Mouse (Mus musculus): ENCODE results near the gene Gm13420. TPM values are rescaled to one million over a fixed set of nuclear protein-coding genes. Genes with fewer than 3 reads are reported as not detected.
A peak's percentile ranks its signal among the peaks of the same experiment; 100 is the strongest.
"Not testable (repeated sequence)": the region's sequence is repeated elsewhere in the genome, so short reads cannot be mapped to it uniquely, and the experiment has no call there.

Gm13420 gene
- polyA plus RNA-seq (2014; fragmentation: Nextera tagmentation; extraction: Ambion mirVana), result 1.6 TPM in 2 replicates

DNA sequence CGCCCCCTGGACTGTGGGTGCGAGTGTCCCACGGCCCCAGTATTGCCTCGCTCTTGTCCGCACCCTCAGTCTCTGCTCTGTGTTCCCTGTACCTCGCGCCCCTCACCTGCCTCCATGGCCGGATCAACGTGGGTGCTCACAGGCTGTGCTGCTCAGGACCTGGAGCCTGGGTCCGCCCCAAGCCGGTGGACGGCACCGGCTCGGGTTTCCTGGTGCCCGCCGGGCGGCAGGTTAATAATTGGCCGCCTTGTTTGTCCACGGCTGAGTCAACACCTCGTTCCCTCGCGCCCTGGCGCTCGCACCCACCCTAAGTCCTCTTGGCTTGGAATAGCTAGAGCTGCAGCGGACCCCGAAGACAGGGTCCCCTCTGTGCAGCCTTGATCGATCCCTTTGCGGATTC is at the start of gene Gm13420:
Gm13420 (minus strand) TSS at position 189 of the 400 bp plus-strand sequence.
- H3K9ac ChIP-seq (replicated peaks; ENCODE audit: low read depth, low read length), result peak within 1 kb of the TSS; percentile 1; the same call in 1 of the 2 replicates
- H3K4me1 ChIP-seq (ENCODE audit: control insufficient read depth, insufficient read depth, low read length), result no peaks in the 10 kb centered on the region
- ATAC-seq (ENCODE audit: insufficient number of reproducible peaks, insufficient read depth, low FRiP score, low read depth), result peak; percentile 81
- no peaks in the 10 kb centered on the region for H3K36me3 ChIP-seq (ENCODE audit: control insufficient read depth, insufficient read depth, low read length)
- peak within 1 kb of the TSS; percentile 32 for H3K4me2 ChIP-seq (replicated peaks; ENCODE audit: low read depth, low read length)
- no peaks in the 10 kb centered on the region for H3K9me3 ChIP-seq (ENCODE audit: control insufficient read depth, low read depth, low read length)
- H3K4me3 ChIP-seq (ENCODE audit: low read depth, low read length), result peak within 1 kb of the TSS; percentile 18
- H3K27ac ChIP-seq (ENCODE audit: low read length), result peak within 1 kb of the TSS; percentile 69
- WGBS, result 4% methylated on average over 28 of the region's 28 CpGs
- peaks cover 32% of the 10 kb centered on the region for H3K27me3 ChIP-seq (ENCODE audit: control insufficient read depth, insufficient read depth, low read length)

DNA sequence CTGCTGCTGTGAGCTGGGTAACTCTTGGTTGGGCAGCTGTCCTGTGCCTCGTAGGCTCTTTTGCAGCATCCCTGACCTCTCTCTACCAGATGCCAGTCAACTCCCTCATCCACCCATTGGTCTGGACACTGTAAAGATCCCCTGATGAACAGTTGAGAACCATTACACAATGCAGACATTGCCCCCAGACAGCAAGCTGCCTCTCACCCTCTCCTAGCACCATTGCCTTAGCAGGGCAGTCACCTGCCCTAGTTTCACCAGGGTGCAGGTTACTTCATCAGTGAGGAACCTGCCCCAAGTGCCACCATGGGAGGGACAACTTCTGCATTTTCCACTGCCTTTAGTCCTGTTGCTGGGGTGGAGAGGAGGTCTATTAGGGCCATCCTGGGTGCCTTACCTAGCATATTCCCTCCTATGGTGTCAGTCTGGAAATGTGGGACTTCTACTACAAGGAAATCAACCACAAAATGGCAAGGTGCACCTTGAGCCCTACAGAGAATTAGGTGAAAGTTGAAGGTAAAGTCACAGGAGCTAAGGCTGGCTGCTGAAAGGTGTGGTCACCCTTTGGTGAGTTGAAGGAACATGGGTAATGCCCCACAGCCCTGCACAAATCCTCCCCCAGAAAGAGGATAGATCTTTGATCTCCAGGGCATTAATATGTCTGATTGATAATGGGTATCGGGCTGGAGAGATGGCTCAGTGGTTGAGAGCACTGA is 41.4 kb upstream of the Gm13420 start:
- Histone ChIP-seq H3K9ac (replicated peaks; ENCODE audit: low read depth, low read length) (no peak overlapping the region), H3K9me3 (ENCODE audit: control insufficient read depth, low read depth, low read length) (no peaks in the 10 kb centered on the region), H3K4me3 (ENCODE audit: low read depth, low read length) (no peak overlapping the region), H3K27me3 (ENCODE audit: control insufficient read depth, insufficient read depth, low read length) (no peaks in the 10 kb centered on the region), H3K36me3 (ENCODE audit: control insufficient read depth, insufficient read depth, low read length) (peaks cover 22% of the 10 kb centered on the region; the same call in 1 of the 2 replicates), H3K4me2 (replicated peaks; ENCODE audit: low read depth, low read length) (no peak overlapping the region), H3K4me1 (ENCODE audit: control insufficient read depth, insufficient read depth, low read length) (peaks cover 6% of the 10 kb centered on the region; the same call in 1 of the 2 replicates), H3K27ac (ENCODE audit: low read length) (no peak overlapping the region)
- no peak for ATAC-seq (ENCODE audit: insufficient number of reproducible peaks, insufficient read depth, low FRiP score, low read depth)
- WGBS, result 100% methylated on average over 2 of the region's 2 CpGs

DNA sequence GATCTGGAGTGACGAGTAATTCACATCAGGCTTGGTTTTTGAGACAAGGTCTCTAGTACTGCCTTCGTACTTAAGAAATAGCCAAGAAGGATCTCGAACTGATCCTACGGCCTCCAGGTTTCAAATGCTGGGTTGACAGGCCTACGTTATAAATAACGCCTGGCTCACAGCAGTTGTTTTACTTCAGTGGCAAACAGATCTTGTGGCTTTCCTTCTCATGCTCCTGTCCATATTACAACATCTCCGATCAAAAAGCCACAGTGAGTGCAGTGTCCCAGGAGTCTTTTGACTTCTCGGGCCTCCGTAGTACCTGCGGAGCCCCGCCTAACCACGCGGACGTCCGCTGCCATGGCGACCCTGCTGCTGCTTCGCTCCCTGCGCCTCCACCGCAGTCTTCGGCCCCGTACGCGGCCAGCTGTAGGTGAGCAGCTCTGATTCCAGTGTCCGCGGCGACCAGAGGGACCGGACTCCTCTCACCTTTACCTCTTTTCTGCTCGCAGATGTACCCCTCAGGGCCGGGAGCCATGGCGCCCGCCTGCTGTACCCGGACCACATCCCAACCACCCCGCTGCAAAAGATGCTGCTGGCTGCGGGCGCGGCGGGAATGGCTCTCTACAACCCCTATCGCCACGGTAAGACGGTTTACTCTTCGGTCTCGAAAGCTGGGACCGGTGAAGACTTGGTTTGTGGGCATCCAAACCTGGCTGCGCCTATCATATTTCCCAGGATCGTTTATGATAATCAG is 36.6 kb upstream of the Gm13420 start, which contains the start of gene Trub2:
Trub2 (minus strand) TSS at position 566 of the 745 bp plus-strand sequence.
- Histone ChIP-seq H3K9me3 (ENCODE audit: control insufficient read depth, low read depth, low read length) (no peaks in the 10 kb centered on the region), H3K4me3 (ENCODE audit: low read depth, low read length) (peak within 1 kb of the TSS; percentile 64), H3K9ac (replicated peaks; ENCODE audit: low read depth, low read length) (peak within 1 kb of the TSS; percentile 54), H3K4me2 (replicated peaks; ENCODE audit: low read depth, low read length) (peak within 1 kb of the TSS; percentile 78), H3K27ac (ENCODE audit: low read length) (peak within 1 kb of the TSS; percentile 56; the same call in 1 of the 2 replicates), H3K4me1 (ENCODE audit: control insufficient read depth, insufficient read depth, low read length) (peaks cover 11% of the 10 kb centered on the region; the same call in 1 of the 2 replicates), H3K27me3 (ENCODE audit: control insufficient read depth, insufficient read depth, low read length) (no peaks in the 10 kb centered on the region), H3K36me3 (ENCODE audit: control insufficient read depth, insufficient read depth, low read length) (peaks cover 34% of the 10 kb centered on the region)
- ATAC-seq (ENCODE audit: insufficient number of reproducible peaks, insufficient read depth, low FRiP score, low read depth), result peak; percentile 89
- under 1% methylated on average over 45 of the region's 45 CpGs for WGBS

DNA sequence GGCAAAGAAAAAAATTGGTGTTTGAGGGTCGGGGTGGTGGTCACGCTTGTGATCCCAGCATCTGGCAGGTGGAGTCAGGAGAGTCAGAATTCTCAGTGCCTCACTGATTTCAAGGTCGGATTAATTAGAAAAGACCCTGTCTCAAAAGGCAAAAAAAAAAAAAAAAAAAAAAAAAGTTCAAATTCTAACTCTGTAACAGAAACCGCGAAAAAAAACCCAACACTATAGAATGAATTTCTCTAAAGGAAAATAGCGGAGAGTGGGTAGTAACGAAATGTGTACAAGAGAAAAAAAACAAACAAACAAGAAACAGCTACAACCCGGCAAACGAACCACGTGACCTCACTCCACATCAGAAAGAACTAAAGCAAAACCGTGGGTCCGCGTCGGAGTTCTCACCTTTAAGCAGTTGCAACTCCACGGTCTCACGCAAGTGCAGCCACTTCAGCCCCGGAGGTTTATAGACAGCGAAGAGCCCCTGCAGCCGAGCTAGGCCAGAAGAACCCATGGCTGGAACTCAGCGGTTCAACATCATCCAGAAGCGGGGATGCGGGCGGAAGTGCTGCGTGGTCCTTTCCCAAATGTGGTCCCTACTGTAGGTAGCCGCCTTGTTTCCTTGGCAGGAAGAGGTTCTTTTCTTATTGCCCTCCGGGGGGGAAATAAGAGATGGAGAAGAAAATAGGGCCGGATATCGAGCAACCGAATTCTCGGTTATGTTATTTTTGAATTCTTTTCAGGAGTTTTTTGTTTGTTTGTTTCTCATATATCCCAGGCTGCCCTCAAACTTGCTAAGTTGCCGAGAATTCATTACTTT is 35.8 kb upstream of the Gm13420 start, which contains the start of gene Coq4:
Coq4 (plus strand) TSS at position 390 of the 814 bp plus-strand sequence.
- H3K36me3 ChIP-seq (ENCODE audit: control insufficient read depth, insufficient read depth, low read length), result peaks cover 40% of the 10 kb centered on the region

DNA sequence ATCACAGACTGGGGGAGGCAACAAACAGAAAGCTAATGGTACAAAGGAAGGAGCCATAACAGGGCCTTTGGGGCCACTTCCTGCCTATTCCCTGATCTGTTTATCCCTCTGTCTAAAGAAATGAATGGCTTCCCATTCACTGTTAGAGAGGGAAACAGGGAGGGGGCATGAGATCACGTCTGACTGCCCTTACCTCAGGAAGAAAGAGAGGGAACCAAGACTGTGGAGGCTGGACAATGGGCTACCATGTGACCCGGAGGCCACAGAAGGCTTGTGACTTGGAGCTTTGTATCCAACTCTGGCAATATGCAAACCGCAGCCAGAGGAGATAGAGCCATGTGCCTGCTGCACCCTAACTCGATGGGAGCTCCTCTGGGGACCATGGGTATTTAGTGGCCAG is 32.8 kb upstream of the Gm13420 start:
- no peak overlapping the region for H3K4me2 ChIP-seq (replicated peaks; ENCODE audit: low read depth, low read length)
- 57% methylated on average over 4 of the region's 4 CpGs for WGBS
- ATAC-seq (ENCODE audit: insufficient number of reproducible peaks, insufficient read depth, low FRiP score, low read depth), result no peak

More for the DNA sequence above, 35.8 kb upstream of the Gm13420 start, which contains the start of gene Coq4:
- H3K4me1 ChIP-seq (ENCODE audit: control insufficient read depth, insufficient read depth, low read length), result peaks cover 11% of the 10 kb centered on the region; the same call in 1 of the 2 replicates
- peak; percentile 87 for ATAC-seq (ENCODE audit: insufficient number of reproducible peaks, insufficient read depth, low FRiP score, low read depth)
- 2% methylated on average over 31 of the region's 31 CpGs for WGBS
- H3K27ac ChIP-seq (ENCODE audit: low read length), result peak within 1 kb of the TSS; percentile 56; the same call in 1 of the 2 replicates
- H3K27me3 ChIP-seq (ENCODE audit: control insufficient read depth, insufficient read depth, low read length), result no peaks in the 10 kb centered on the region
- H3K9ac ChIP-seq (replicated peaks; ENCODE audit: low read depth, low read length), result peak within 1 kb of the TSS; percentile 54
- peak within 1 kb of the TSS; percentile 78 for H3K4me2 ChIP-seq (replicated peaks; ENCODE audit: low read depth, low read length)
- no peaks in the 10 kb centered on the region for H3K9me3 ChIP-seq (ENCODE audit: control insufficient read depth, low read depth, low read length)
- peak within 1 kb of the TSS; percentile 64 for H3K4me3 ChIP-seq (ENCODE audit: low read depth, low read length)

DNA sequence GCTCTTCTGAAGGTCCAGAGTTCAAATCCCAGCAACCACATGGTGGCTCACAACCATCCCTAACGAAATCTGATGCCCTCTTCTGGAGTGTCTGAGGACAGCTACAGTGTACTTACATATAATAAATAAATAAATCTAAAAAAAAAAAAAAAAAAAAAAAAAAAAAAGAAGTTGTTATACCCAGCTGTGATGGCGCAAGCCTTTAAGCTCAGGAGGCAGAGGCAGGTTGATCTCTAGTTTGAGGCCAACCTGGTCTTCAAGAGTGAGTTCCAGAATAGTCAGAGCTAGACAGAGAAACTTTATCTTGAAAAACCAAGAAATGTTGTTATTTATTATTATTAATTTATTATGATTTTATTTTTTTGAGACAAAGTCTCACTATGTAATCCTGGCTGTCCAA is 29.8 kb upstream of the Gm13420 start:
- ATAC-seq (ENCODE audit: insufficient number of reproducible peaks, insufficient read depth, low FRiP score, low read depth); H3K9me3 ChIP-seq (ENCODE audit: control insufficient read depth, low read depth, low read length); H3K4me3 ChIP-seq (ENCODE audit: low read depth, low read length); H3K27me3 ChIP-seq (ENCODE audit: control insufficient read depth, insufficient read depth, low read length); H3K27ac ChIP-seq (ENCODE audit: low read length); H3K4me1 ChIP-seq (ENCODE audit: control insufficient read depth, insufficient read depth, low read length); H3K4me2 ChIP-seq (replicated peaks; ENCODE audit: low read depth, low read length); H3K9ac ChIP-seq (replicated peaks; ENCODE audit: low read depth, low read length): not testable (repeated sequence)
- peaks cover 83% of the 10 kb centered on the region for H3K36me3 ChIP-seq (ENCODE audit: control insufficient read depth, insufficient read depth, low read length)
- 89% methylated on average over 2 of the region's 2 CpGs for WGBS

More for the DNA sequence above, 32.8 kb upstream of the Gm13420 start:
- peaks cover 54% of the 10 kb centered on the region for H3K36me3 ChIP-seq (ENCODE audit: control insufficient read depth, insufficient read depth, low read length)
- no peak overlapping the region for H3K27ac ChIP-seq (ENCODE audit: low read length)
- H3K9ac ChIP-seq (replicated peaks; ENCODE audit: low read depth, low read length), result no peak overlapping the region
- H3K9me3 ChIP-seq (ENCODE audit: control insufficient read depth, low read depth, low read length), result 0 out of 2 replicates have a peak, but pooled peaks cover 2% of the 10 kb centered on the region
- no peak overlapping the region for H3K4me3 ChIP-seq (ENCODE audit: low read depth, low read length)
- no peaks in the 10 kb centered on the region for H3K27me3 ChIP-seq (ENCODE audit: control insufficient read depth, insufficient read depth, low read length)
- peaks cover 11% of the 10 kb centered on the region; the same call in 1 of the 2 replicates for H3K4me1 ChIP-seq (ENCODE audit: control insufficient read depth, insufficient read depth, low read length)

DNA sequence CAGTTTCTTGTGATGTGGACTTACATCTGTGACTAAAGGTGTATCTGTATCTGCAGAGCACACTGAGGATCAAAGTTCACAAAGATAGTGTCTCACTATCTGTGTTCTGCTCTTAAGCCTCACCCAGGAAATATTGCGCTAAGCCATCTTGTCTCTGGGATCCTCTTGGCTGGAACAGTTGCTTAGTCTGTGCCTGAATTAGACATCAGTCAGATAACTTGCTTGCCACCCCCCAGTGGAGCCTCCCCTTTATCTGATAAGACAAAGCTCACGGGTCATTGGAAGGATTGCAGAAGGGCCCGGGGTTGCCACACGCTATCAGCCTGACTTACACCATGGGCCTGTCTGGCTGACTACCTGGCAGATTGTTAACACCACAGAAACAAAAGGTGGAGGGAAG is 21.8 kb upstream of the Gm13420 start:
- Histone ChIP-seq H3K27ac (ENCODE audit: low read length) (no peak overlapping the region), H3K9ac (replicated peaks; ENCODE audit: low read depth, low read length) (no peak overlapping the region), H3K4me2 (replicated peaks; ENCODE audit: low read depth, low read length) (no peak overlapping the region), H3K4me1 (ENCODE audit: control insufficient read depth, insufficient read depth, low read length) (no peaks in the 10 kb centered on the region), H3K27me3 (ENCODE audit: control insufficient read depth, insufficient read depth, low read length) (no peaks in the 10 kb centered on the region), H3K36me3 (ENCODE audit: control insufficient read depth, insufficient read depth, low read length) (peaks cover 25% of the 10 kb centered on the region), H3K9me3 (ENCODE audit: control insufficient read depth, low read depth, low read length) (no peaks in the 10 kb centered on the region), H3K4me3 (ENCODE audit: low read depth, low read length) (no peak overlapping the region)
- WGBS, result 81% methylated on average over 4 of the region's 4 CpGs
- ATAC-seq (ENCODE audit: insufficient number of reproducible peaks, insufficient read depth, low FRiP score, low read depth), result no peak

All from stomach, embryonic 14.5 days (tissue).